Mouse (Mus musculus): ENCODE data around the gene Dnajc19. TPM values are rescaled to one million over a fixed set of nuclear protein-coding genes. Genes with fewer than 3 reads are reported as not detected.

Dnajc19 gene
- total and polyA plus RNA-seq, 3 experiments, result 143 to 166 TPM; not detected in 1

- no peaks in the 10 kb centered on the region for H3K79me2 ChIP-seq (ENCODE audit: control insufficient read depth, insufficient read depth, low read length, poor library complexity)
- H3K4me1 ChIP-seq (ENCODE audit: control insufficient read depth in 1 of 2, insufficient read depth in 2 of 2, low read length in 2 of 2), result peaks cover 11 to 14% of the 10 kb centered on the region in 2 experiments
- no peaks in the 10 kb centered on the region; a peak in 1 of 4 replicates for H3K27me3 ChIP-seq (ENCODE audit: control insufficient read depth in 1 of 2, insufficient read depth in 2 of 2, low read length in 2 of 2)
- TF ChIP-seq GATA1 (IDR thresholded peaks at IDR 0.05; ENCODE audit: low read depth, low read length) (no peak), GABPA (IDR thresholded peaks at IDR 0.05; ENCODE audit: low read depth, low read length) (no peak), UBTF (IDR thresholded peaks at IDR 0.05; ENCODE audit: borderline replicate concordance, insufficient read depth, low read depth, low read length) (no peak), POLR2AphosphoS5 (IDR thresholded peaks at IDR 0.05; ENCODE audit: borderline replicate concordance, low read depth, low read length) (no peak), RAD21 (IDR thresholded peaks at IDR 0.05; ENCODE audit: low read depth, low read length) (no peak), MYC (IDR thresholded peaks at IDR 0.05; ENCODE audit: low read depth, low read length) (no peak)
- H3K9ac ChIP-seq (ENCODE audit: control insufficient read depth, low read depth, low read length, poor library complexity, severe bottlenecking), result no peak overlapping the region
- DNase-seq (ENCODE audit: low read depth, low spot score), result no peak
- no peaks in the 10 kb centered on the region for H3K9me3 ChIP-seq (replicated peaks; ENCODE audit: insufficient read depth, low read length)
- no peak overlapping the region for H3K4me3 ChIP-seq (ENCODE audit: control insufficient read depth in 1 of 2, insufficient read depth in 1 of 2, low read depth in 2 of 2, low read length in 2 of 2)
- H3K36me3 ChIP-seq (ENCODE audit: control insufficient read depth in 1 of 2, insufficient read depth in 2 of 2, low read length in 2 of 2), result peaks cover 0 to 11% of the 10 kb centered on the region in 2 experiments; a peak in 2 of 4 replicates
- H3K27ac ChIP-seq (ENCODE audit: control insufficient read depth, low read depth, low read length), result no peak overlapping the region
Measured at GRCm38 (mm10) chr3:34007611-34008010, 73.5 kb downstream of the Dnajc19 start.

- no peak overlapping the region for H3K4me3 ChIP-seq (ENCODE audit: control insufficient read depth in 1 of 2, insufficient read depth in 1 of 2, low read depth in 2 of 2, low read length in 2 of 2)
- DNase-seq (ENCODE audit: low read depth, low spot score), result no peak
- no peaks in the 10 kb centered on the region for H3K9me3 ChIP-seq (replicated peaks; ENCODE audit: insufficient read depth, low read length)
- H3K27ac ChIP-seq (ENCODE audit: control insufficient read depth, low read depth, low read length), result no peak overlapping the region
- peaks cover 0 to 11% of the 10 kb centered on the region in 2 experiments; a peak in 2 of 4 replicates for H3K36me3 ChIP-seq (ENCODE audit: control insufficient read depth in 1 of 2, insufficient read depth in 2 of 2, low read length in 2 of 2)
- H3K4me1 ChIP-seq (ENCODE audit: control insufficient read depth in 1 of 2, insufficient read depth in 2 of 2, low read length in 2 of 2), result peaks cover 11 to 14% of the 10 kb centered on the region in 2 experiments
- no peaks in the 10 kb centered on the region for H3K27me3 ChIP-seq (ENCODE audit: control insufficient read depth in 1 of 2, insufficient read depth in 2 of 2, low read length in 2 of 2)
- TF ChIP-seq CTCF (IDR thresholded peaks at IDR 0.05 in 2 of 3, conservative IDR thresholded peaks at IDR 0.05 in 1 of 3; ENCODE audit: control insufficient read depth in 1 of 3, insufficient read depth in 1 of 3, low read depth in 2 of 3, low read length in 3 of 3, poor library complexity in 1 of 3, severe bottlenecking in 1 of 3) (no peak), ZC3H11A (IDR thresholded peaks at IDR 0.05; ENCODE audit: low read depth, low read length) (no peak), MAX (IDR thresholded peaks at IDR 0.05; ENCODE audit: low read length) (no peak), BHLHE40 (IDR thresholded peaks at IDR 0.05; ENCODE audit: borderline replicate concordance, low read depth, low read length) (no peak), RCOR1 (IDR thresholded peaks at IDR 0.05; ENCODE audit: low read depth, low read length) (no peak), ELF1 (IDR thresholded peaks at IDR 0.05; ENCODE audit: low read depth, low read length) (no peak), UBTF (IDR thresholded peaks at IDR 0.05; ENCODE audit: borderline replicate concordance, insufficient read depth, low read depth, low read length) (no peak), HCFC1 (IDR thresholded peaks at IDR 0.05; ENCODE audit: low read depth, low read length) (no peak), CHD1 (IDR thresholded peaks at IDR 0.05; ENCODE audit: low read depth, low read length) (no peak), GABPA (IDR thresholded peaks at IDR 0.05; ENCODE audit: low read depth, low read length) (no peak), RAD21 (IDR thresholded peaks at IDR 0.05; ENCODE audit: low read depth, low read length) (no peak)
- H3K79me2 ChIP-seq (ENCODE audit: control insufficient read depth, insufficient read depth, low read length, poor library complexity), result no peaks in the 10 kb centered on the region
- no peak overlapping the region for H3K9ac ChIP-seq (ENCODE audit: control insufficient read depth, low read depth, low read length, poor library complexity, severe bottlenecking)
Measured at GRCm38 (mm10) chr3:34006824-34007223, 74.3 kb downstream of the Dnajc19 start.

GRCm38 (mm10) chr3:34006301-34006700 is 74.8 kb downstream of the Dnajc19 start:
- TF ChIP-seq ZMIZ1 (IDR thresholded peaks at IDR 0.05; ENCODE audit: low read depth, low read length) (no peak), MEF2A (IDR thresholded peaks at IDR 0.05; ENCODE audit: extremely low read depth, insufficient replicate concordance, low read depth, low read length, poor library complexity, severe bottlenecking) (no peak), POLR2AphosphoS2 (IDR thresholded peaks at IDR 0.05; ENCODE audit: low read length) (no peak), NRF1 (IDR thresholded peaks at IDR 0.05; ENCODE audit: insufficient read depth, low read depth, low read length, poor library complexity, severe bottlenecking) (no peak), MYB (IDR thresholded peaks at IDR 0.05; ENCODE audit: low read depth, low read length) (no peak), TCF12 (IDR thresholded peaks at IDR 0.05; ENCODE audit: low read depth, low read length) (no peak), USF1 (IDR thresholded peaks at IDR 0.05; ENCODE audit: low read depth, low read length) (no peak), ELF1 (IDR thresholded peaks at IDR 0.05; ENCODE audit: low read depth, low read length) (no peak), ZC3H11A (IDR thresholded peaks at IDR 0.05; ENCODE audit: low read depth, low read length) (no peak)
- H3K36me3 ChIP-seq (ENCODE audit: control insufficient read depth in 1 of 2, insufficient read depth in 2 of 2, low read length in 2 of 2), result peaks cover 0 to 11% of the 10 kb centered on the region in 2 experiments; a peak in 2 of 4 replicates
- H3K27ac ChIP-seq (ENCODE audit: control insufficient read depth, low read depth, low read length), result no peak overlapping the region
- no peak overlapping the region for H3K9ac ChIP-seq (ENCODE audit: control insufficient read depth, low read depth, low read length, poor library complexity, severe bottlenecking)
- no peaks in the 10 kb centered on the region for H3K27me3 ChIP-seq (ENCODE audit: control insufficient read depth in 1 of 2, insufficient read depth in 2 of 2, low read length in 2 of 2)
- peaks cover 11 to 14% of the 10 kb centered on the region in 2 experiments for H3K4me1 ChIP-seq (ENCODE audit: control insufficient read depth in 1 of 2, insufficient read depth in 2 of 2, low read length in 2 of 2)
- no peak overlapping the region for H3K4me3 ChIP-seq (ENCODE audit: control insufficient read depth in 1 of 2, insufficient read depth in 1 of 2, low read depth in 2 of 2, low read length in 2 of 2)
- no peak for DNase-seq (ENCODE audit: low read depth, low spot score)
- H3K79me2 ChIP-seq (ENCODE audit: control insufficient read depth, insufficient read depth, low read length, poor library complexity), result no peaks in the 10 kb centered on the region
- H3K9me3 ChIP-seq (replicated peaks; ENCODE audit: insufficient read depth, low read length), result no peaks in the 10 kb centered on the region
